Mouse (Mus musculus) heart, embryonic 12.5 days (tissue): Measurements from ENCODE around the gene Ifi203. TPM values are rescaled to one million over a fixed set of nuclear protein-coding genes. Genes with fewer than 3 reads are reported as not detected.
A peak's percentile ranks its signal among the peaks of the same experiment; 100 is the strongest.
"Not testable (repeated sequence)": the region's sequence is repeated elsewhere in the genome, so short reads cannot be mapped to it uniquely, and the experiment has no call there.

Experiments
- ATAC-seq: fragments of 200-750 bp; cut with Nextera tagmentation; 2 replicates; pipeline ENCODE4 v1.8.0; 2017; ENCODE audit warnings: moderate TSS enrichment, moderate library complexity; ENCODE audit not compliant: insufficient number of reproducible peaks, low FRiP score
- H3K27ac ChIP-seq: fragments of 300-500 bp; sonication (generic); 2 replicates; pipeline ENCODE4 v1.5.1; 2016; ENCODE audit warnings: mild to moderate bottlenecking, moderate library complexity; ENCODE audit not compliant: poor library complexity, severe bottlenecking
- H3K27me3 ChIP-seq: fragments of 300-500 bp; sonication (generic); replicated peaks from 2 replicates; pipeline ENCODE4 v1.6.1; 2016; ENCODE audit warnings: mild to moderate bottlenecking, moderate library complexity
- H3K36me3 ChIP-seq: fragments of 300-500 bp; sonication (generic); 2 replicates; pipeline ENCODE4 v1.6.1; 2016; ENCODE audit warnings: mild to moderate bottlenecking, moderate library complexity
- H3K4me1 ChIP-seq: fragments of 300-500 bp; sonication (generic); replicated peaks from 2 replicates; pipeline ENCODE4 v1.6.1; 2016; ENCODE audit warnings: mild to moderate bottlenecking
- H3K4me2 ChIP-seq: fragments of 300-500 bp; sonication (generic); 2 replicates; pipeline ENCODE4 v1.6.1; 2016; ENCODE audit warnings: mild to moderate bottlenecking, moderate library complexity
- H3K4me3 ChIP-seq: fragments of 300-500 bp; sonication (generic); 2 replicates; pipeline ENCODE4 v1.5.1; 2016; ENCODE audit warnings: mild to moderate bottlenecking
- H3K9ac ChIP-seq: fragments of 300-500 bp; sonication (generic); 2 replicates; pipeline ENCODE4 v1.6.1; 2016; ENCODE audit warnings: mild to moderate bottlenecking, moderate library complexity
- H3K9me3 ChIP-seq: fragments of 300-500 bp; sonication (generic); replicated peaks from 2 replicates; pipeline ENCODE4 v1.6.1; 2016; ENCODE audit warnings: mild to moderate bottlenecking, moderate library complexity
- WGBS: fragments of 180-500 bp; shearing (Covaris S2); methylation state at CpG from one replicate; pipeline ENCODE4 v1.1.7; 2016; 5-methylcytosine and 5-hydroxymethylcytosine counted together
- polyA plus RNA-seq: library from polyadenylated mRNA; unstranded; fragments of >200 nt; fragmentation: Nextera tagmentation; extraction: Ambion mirVana; gene quantifications from 2 replicates; pipeline ENCODE4 v1.2.1, GENCODE M21; 2016

The Ifi203 gene
- polyA plus RNA-seq: 0.18 and 0.35 TPM in 2 replicates

GRCm38 (mm10) chr1:173941924-173942779, at the start of gene Ifi203, which contains the start of gene Mndal:
TSS of gene Ifi203 (minus strand) at chr1:173942672.
TSS of gene Mndal (minus strand) at chr1:173942491.
- not testable (repeated sequence) for H3K9ac ChIP-seq, H3K4me3 ChIP-seq, H3K36me3 ChIP-seq, H3K4me1 ChIP-seq, H3K27ac ChIP-seq, H3K27me3 ChIP-seq, H3K4me2 ChIP-seq, H3K9me3 ChIP-seq, ATAC-seq
- 61% methylated on average over 3 of the region's 3 CpGs for WGBS

- H3K9ac ChIP-seq, H3K9me3 ChIP-seq, H3K4me3 ChIP-seq, H3K27ac ChIP-seq, H3K36me3 ChIP-seq, H3K4me2 ChIP-seq, ATAC-seq, H3K27me3 ChIP-seq, H3K4me1 ChIP-seq: not testable (repeated sequence)
- WGBS: 80% methylated on average over 6 of the region's 6 CpGs
These were observed 40.3 kb upstream of the Ifi203 start, which contains the start of gene Ifi202b for GRCm38 (mm10) chr1:173982694-173983305. TSS of gene Ifi202b (minus strand) at chr1:173982744.

GRCm38 (mm10) chr1:173981038-173981437, 38.6 kb upstream of the Ifi203 start:
- not testable (repeated sequence) for H3K9ac ChIP-seq, H3K27ac ChIP-seq, H3K36me3 ChIP-seq, H3K4me2 ChIP-seq, H3K4me1 ChIP-seq, H3K27me3 ChIP-seq, H3K9me3 ChIP-seq, H3K4me3 ChIP-seq
- peak; percentile 72; the same call in 1 of the 2 replicates for ATAC-seq
- WGBS: 5% methylated on average over 3 of the region's 3 CpGs

GRCm38 (mm10) chr1:173977622-173978021, 35.1 kb upstream of the Ifi203 start:
- Histone ChIP-seq H3K4me1 (peaks cover 5% of the 10 kb centered on the region; the same call in 1 of the 2 replicates), H3K4me2 (no peak overlapping the region), H3K27me3 (no peaks in the 10 kb centered on the region), H3K4me3 (no peak overlapping the region), H3K9me3 (no peaks in the 10 kb centered on the region), H3K9ac (no peak overlapping the region), H3K36me3 (no peaks in the 10 kb centered on the region), H3K27ac (no peak overlapping the region)
- ATAC-seq: no peak

GRCm38 (mm10) chr1:173973111-173973510, 30.6 kb upstream of the Ifi203 start:
- Histone ChIP-seq H3K4me2 (no peak overlapping the region), H3K36me3 (no peaks in the 10 kb centered on the region), H3K4me3 (no peak overlapping the region), H3K9me3 (no peaks in the 10 kb centered on the region), H3K27ac (no peak overlapping the region), H3K4me1 (no peaks in the 10 kb centered on the region), H3K9ac (no peak overlapping the region), H3K27me3 (no peaks in the 10 kb centered on the region)
- ATAC-seq: no peak

- WGBS: 69% methylated on average over 1 of the region's 1 CpGs
- not testable (repeated sequence) for H3K4me2 ChIP-seq, H3K27me3 ChIP-seq, ATAC-seq, H3K36me3 ChIP-seq, H3K4me3 ChIP-seq, H3K4me1 ChIP-seq, H3K9ac ChIP-seq, H3K9me3 ChIP-seq, H3K27ac ChIP-seq
These were observed 19.0 kb upstream of the Ifi203 start for GRCm38 (mm10) chr1:173961491-173961890.

GRCm38 (mm10) chr1:173959998-173960397, 17.5 kb upstream of the Ifi203 start:
- WGBS: 49% methylated on average over 3 of the region's 3 CpGs
- not testable (repeated sequence) for H3K27ac ChIP-seq, H3K27me3 ChIP-seq, H3K36me3 ChIP-seq, H3K9me3 ChIP-seq, H3K9ac ChIP-seq, H3K4me3 ChIP-seq, H3K4me2 ChIP-seq, H3K4me1 ChIP-seq, ATAC-seq

GRCm38 (mm10) chr1:173955839-173956527, 13.5 kb upstream of the Ifi203 start:
- not testable (repeated sequence) for ATAC-seq, H3K36me3 ChIP-seq
- WGBS: 65% methylated on average over 3 of the region's 3 CpGs

GRCm38 (mm10) chr1:173955071-173955796, 12.8 kb upstream of the Ifi203 start:
- Histone ChIP-seq H3K27ac (no peak overlapping the region), H3K27me3 (no peaks in the 10 kb centered on the region), H3K9ac (no peak overlapping the region), H3K4me2 (no peak overlapping the region), H3K9me3 (no peaks in the 10 kb centered on the region), H3K36me3 (no peaks in the 10 kb centered on the region), H3K4me1 (no peaks in the 10 kb centered on the region), H3K4me3 (no peak overlapping the region)
- no peak for ATAC-seq
- 76% methylated on average over 2 of the region's 2 CpGs for WGBS

More at GRCm38 (mm10) chr1:173955839-173956527, 13.5 kb upstream of the Ifi203 start:
- not testable (repeated sequence) for H3K27me3 ChIP-seq, H3K27ac ChIP-seq, H3K4me1 ChIP-seq, H3K4me2 ChIP-seq, H3K4me3 ChIP-seq, H3K9ac ChIP-seq, H3K9me3 ChIP-seq

- no peak for ATAC-seq
- Histone ChIP-seq H3K9ac (no peak overlapping the region), H3K27me3 (no peaks in the 10 kb centered on the region), H3K4me3 (no peak overlapping the region), H3K4me1 (no peaks in the 10 kb centered on the region), H3K4me2 (no peak overlapping the region), H3K36me3 (no peaks in the 10 kb centered on the region), H3K9me3 (no peaks in the 10 kb centered on the region), H3K27ac (no peak overlapping the region)
- WGBS: 70% methylated on average over 1 of the region's 1 CpGs
These were observed 11.1 kb upstream of the Ifi203 start for GRCm38 (mm10) chr1:173953563-173953962.

GRCm38 (mm10) chr1:173949044-173949443, 6.6 kb upstream of the Ifi203 start:
- H3K9ac ChIP-seq, H3K4me3 ChIP-seq, H3K27me3 ChIP-seq, H3K27ac ChIP-seq, H3K4me2 ChIP-seq, H3K36me3 ChIP-seq, H3K9me3 ChIP-seq, H3K4me1 ChIP-seq, ATAC-seq: not testable (repeated sequence)
- WGBS: 62% methylated on average over 2 of the region's 2 CpGs
